Mouse (Mus musculus) layer of hippocampus, adult 11-12 months (tissue): ENCODE measurements around the gene Rnase13.
A peak's percentile ranks its signal among the peaks of the same experiment; 100 is the strongest.

Experiments used
- DNase-seq: peaks from one replicate; pipeline ENCODE4 v3.0.0; 2022; ENCODE audit warnings: low spot score

The Rnase13 gene

GRCm38 (mm10) chr14:51913062-51913959, 9.3 kb downstream of the Rnase13 start:
- DNase-seq = peak; percentile 66

DNA sequence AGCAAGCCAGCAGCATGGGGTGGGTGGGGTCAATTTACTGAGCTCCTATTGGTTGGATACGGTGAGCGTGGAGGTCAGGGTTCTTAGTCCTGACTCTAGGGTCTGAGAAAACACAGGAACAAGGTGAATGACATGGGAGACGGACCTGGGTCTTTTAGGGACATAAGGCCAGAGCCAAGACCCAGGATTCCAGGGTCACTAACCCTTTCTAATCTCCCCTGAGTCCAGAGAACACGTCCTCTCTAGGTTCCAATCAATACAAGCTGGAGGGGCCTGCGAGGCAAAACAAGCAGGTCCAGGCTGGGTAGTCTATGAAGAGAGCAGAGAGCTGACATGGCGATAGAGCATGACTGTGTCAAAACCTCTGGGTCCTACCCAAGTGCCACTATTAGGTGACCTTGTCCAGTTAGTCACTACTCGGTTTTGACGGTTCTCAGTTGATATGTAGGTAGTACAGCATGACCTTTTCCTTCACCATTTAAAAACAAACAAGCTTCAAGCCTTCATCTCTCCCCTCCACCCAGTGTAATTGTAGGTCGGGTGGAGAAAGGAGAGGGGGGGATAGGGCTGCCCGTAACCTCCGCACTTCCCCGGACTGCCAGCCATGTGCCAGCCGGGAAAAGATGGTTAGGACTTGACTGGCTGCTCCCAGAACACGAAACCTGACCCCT, 10.0 kb downstream of the Rnase13 start:
- no peak for DNase-seq

DNA sequence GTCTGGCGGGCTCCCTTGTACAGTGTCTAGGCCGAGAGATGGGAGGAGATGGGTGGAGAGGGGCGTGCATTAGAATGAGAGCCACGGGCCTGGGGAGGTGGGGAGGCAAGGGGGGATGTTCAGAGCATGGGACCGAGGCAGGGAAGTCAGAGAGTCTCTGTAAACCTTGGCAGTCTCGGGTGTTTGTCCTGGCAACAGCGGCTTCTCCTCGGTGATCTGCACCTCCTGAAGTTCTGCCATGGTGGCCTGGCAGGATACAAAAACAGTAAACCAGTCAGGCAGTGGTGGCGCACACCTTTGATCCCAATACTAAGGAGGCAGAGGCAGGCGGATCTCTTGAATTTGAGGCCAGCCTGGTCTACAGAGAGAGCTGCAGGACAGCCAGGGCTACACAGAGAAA, 11.3 kb downstream of the Rnase13 start:
- DNase-seq = no peak

GRCm38 (mm10) chr14:51906102-51906501, 16.5 kb downstream of the Rnase13 start:
- no peak for DNase-seq

GRCm38 (mm10) chr14:51904706-51905105, 17.9 kb downstream of the Rnase13 start:
- DNase-seq = no peak

DNA sequence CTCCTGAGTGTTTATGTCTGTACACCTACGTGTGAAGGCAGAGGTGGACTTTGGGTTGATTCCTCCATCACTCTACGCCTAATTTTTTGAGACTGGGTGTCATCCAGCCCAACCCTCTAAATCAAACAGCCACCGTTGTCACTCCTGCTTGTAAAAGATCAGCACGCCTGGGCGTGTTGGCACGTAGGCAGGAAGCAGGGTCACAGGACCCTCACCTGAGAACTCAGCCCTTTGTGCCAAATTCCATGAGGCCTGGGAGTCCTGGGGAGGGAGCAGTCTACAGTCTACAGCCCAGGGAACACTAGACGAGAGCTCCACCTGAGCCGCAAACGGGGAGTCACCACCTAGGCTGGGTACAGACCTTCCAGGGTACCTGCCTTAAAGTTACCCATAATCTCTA, 18.8 kb downstream of the Rnase13 start:
- no peak for DNase-seq

GRCm38 (mm10) chr14:51902806-51903710, 19.5 kb downstream of the Rnase13 start:
- DNase-seq = peak; percentile 67

- no peak for DNase-seq
These were observed 23.2 kb downstream of the Rnase13 start for GRCm38 (mm10) chr14:51899351-51899750.

DNA sequence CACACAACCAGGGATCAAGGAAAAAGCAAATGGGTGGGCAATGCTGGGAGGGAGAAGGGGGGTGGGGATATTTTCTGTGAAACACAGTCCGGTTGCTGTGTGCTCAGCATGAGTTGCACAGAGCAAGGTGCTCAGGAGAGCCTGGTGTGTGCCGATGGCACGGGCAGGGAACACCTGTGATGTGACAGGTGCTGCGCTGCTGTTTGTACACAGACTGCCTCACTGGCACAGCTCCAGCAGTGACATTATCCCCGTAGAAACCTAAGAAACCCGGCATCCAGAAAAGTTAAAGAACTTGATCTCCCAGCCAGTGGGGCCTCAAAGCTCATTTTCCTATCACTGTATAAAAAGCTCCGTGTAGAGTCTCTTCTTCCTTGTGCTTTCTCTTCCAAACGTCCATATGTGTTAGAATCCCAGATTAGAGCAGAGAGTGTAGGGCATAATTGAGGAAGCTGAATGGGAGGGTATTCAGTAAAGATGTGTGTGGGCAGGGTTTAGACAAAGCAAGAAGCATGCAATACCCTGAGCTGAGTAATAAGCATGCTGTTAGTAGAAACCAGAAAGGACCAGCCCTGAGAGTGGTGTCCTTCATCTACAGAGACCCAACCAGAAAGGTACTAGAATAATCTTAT, 25.9 kb downstream of the Rnase13 start:
- no peak for DNase-seq

DNA sequence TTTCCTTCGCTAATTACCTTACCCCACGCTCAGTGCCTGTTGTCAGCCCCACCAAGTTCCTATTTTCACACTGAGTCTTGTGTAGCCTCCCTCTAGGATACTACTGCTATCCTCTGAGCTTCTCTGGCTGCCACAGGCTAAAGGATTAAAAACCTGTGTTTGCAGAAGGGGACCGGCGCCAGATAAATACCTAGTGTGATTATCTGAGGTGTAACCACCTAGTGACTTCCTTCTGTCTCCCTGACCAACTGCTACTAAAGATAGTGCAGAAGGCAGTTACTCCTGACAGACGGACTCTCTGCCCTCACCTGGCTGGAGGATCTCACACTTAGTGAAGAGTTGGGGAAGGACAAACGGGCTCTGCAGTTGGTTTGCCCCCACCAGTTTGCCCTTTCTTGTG, 26.6 kb downstream of the Rnase13 start:
- no peak for DNase-seq

GRCm38 (mm10) chr14:51895071-51895470, 27.5 kb downstream of the Rnase13 start:
- DNase-seq = no peak

- no peak for DNase-seq
These were observed 28.8 kb downstream of the Rnase13 start for GRCm38 (mm10) chr14:51893809-51894208.

DNA sequence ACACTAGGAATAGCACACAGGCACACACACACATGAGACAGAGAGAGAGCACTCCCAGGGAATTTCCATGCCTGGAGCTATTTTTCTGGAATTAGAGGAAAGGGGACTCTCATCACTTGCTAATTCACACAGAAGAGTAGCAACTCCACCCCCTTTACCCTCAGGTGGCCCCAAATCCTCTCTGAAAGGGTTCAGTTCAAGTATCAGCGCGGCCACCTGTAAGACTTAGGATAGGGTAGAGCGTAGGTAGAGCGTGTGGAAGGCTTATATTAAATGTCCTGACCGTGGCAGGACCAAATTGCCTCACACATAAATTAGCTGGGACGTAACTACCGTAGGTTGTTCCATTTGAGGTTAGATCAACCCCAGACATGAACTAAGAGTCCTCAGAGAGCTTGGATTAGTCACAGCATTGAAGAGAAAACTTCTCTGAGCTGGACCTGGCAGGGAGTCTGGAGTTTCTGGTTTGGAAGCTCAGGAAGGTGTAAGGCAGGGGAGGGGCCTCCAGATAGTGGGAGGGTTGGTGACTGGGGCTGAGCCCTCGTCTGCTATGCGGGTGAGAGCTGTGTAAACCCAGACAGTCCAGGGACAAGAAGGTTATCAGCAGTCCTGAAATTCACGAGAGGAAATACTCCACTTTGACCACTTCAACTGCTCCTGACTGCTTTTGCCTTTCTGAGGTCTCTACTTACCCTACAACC, 29.3 kb downstream of the Rnase13 start:
- no peak for DNase-seq

DNA sequence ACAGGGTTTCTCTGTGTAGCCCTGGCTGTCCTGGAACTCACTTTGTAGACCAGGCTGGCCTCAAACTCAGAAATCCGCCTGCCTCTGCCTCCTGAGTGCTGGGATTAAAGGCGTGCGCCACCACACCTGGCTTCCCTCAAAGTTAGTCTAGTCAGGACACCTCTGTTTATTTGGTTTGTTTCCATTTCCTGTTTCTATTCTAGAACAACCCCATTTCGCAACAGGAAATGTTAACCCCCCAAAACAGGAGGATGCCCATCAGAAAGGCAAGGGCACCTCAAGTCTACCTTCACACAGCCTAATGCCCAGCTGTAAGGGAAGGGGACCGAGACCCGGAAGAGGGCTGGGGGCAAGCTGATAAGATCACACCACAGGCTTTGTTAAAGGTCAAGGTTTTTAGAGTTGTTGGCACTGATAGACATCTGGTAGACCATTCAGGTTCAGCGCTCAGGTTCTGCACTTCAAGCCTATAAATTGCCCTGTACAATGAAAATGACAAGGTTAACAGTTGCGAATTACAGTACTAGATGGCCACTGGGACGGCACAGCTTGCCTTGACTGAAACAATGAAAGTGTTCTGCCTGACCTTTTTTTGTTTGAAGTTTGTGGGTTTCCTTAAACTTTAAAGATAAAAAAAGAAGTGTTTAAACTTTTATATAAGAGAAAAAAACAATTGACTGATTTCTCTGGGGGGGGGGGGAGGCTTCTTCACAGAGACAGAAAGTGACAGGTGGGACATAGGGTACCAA, 30.2 kb downstream of the Rnase13 start, which contains the start of gene Slc39a2:
Gene Slc39a2, plus strand, starts transcription at position 699 of the 749 bp plus-strand sequence.
- DNase-seq = no peak

GRCm38 (mm10) chr14:51889833-51890232, 32.7 kb downstream of the Rnase13 start:
- no peak for DNase-seq

DNA sequence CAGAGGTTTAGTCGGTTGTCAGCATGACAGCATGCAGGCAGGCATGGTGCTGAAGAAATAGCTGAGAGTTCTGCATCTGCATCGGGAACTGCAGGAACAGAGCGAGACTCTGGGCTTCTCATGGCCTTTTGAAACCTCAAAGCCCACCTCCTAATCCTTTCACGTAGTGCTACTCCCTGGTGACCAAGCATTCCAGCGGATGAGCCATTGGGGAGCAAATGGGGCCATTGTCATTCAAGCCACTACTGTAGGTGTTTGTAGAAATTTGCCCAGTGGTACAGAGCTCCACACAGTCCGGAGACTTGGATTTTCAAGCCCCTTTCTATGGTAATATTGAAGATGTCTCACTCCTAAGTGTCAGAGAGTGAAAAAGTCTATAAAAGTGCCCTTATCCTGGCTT, 36.5 kb downstream of the Rnase13 start:
- DNase-seq = no peak

DNA sequence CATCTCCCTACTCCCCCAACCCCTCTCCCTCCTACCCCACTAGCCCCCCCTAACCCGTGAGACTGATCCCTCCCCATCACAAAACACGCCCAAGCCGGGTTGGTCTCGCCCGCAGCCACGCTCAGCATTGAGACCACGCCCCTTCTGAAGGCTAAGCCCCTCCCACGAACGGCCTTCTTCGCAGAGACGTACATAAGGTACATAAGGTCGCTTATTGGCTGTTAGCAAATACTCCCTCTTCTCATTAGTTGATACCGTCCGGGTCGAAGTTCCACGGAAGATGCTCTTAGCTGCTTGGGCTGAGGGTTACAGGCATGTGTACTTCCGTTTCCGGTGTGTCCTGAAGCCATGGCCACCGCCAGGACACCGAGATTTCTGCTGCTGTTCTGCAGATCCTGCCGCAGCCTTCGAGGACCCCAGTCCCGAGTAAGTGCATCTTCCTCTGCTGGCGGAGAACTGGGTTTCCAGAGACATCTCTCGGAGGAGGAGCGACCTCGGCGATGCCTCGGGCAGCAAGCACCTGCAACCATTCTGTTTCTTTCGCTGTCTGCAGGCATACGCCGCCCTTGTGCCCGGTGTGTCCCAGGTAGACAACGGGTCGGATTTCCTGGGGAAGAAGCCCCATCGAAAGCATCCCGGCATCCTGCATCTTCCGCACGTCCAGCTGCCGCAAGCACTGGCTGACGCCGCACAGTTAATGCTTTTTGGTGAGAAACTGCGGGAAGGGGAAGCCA, 37.8 kb downstream of the Rnase13 start, which contains the start of gene Mettl17:
Gene Mettl17, plus strand, starts transcription at position 245 of the 734 bp plus-strand sequence.
- peak; percentile 95 for DNase-seq

DNA sequence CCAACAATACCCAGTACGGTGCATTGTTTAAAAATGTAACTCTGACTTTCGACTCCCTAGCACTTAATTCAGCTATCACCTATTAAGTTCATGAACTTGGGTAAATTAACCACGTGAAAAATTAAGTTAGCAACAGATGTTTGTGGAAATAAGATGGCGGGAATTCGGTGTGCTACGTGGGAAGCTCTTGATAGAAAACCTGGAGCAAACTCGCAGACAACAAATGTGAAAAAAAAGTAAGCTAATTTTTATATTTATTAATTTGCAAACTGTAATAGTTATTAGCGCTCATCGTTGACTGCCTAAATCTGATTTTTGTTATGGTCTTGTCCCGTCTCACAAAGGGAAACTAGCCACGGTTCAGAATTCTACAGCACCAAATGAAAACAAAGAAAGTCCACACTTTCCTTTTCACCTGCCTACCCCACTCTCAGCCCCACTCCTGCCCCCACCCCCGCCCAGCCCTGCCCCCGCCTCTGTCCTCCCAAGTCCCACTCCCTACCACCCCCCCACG, 38.5 kb downstream of the Rnase13 start:
- no peak for DNase-seq

DNA sequence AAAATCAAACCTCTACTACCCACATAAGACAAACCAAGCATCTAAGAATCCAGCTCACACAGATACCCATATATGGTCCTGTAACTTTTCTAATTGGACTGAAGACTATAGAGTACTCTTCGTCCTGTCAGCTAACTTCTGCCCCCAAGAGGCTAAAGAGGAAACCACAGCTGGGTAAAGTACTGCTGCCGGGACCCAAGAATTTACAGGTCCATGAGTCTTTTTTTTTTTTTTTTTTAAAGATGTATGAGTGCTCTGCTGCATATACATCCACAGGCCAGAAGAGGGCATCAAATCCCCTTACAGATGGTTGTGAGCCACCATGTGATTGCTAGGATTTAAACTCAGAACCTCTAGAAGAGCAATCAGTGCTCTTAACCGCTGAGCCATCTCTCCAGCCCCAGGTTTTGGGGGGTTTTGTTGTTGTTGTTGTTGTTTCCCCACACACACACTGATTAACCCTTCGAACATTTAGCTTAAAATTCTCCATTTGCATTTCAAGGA, 39.0 kb downstream of the Rnase13 start:
- peak; percentile 78 for DNase-seq
